Mouse (Mus musculus): Measurements from ENCODE around the gene Cdh15.

- TF ChIP-seq CTCF (IDR thresholded peaks at IDR 0.05; ENCODE audit: control insufficient read depth, insufficient read depth, low read length) (no peak), POLR2A (IDR thresholded peaks at IDR 0.05; ENCODE audit: borderline replicate concordance, control insufficient read depth, low read depth, low read length) (no peak)
These were observed 30.5 kb downstream of the Cdh15 start for GRCm38 (mm10) chr8:122878231-122878630.
